In genomic region chr11:102144957-102145470, GRCm38 (mm10) we compare ENCODE assay signal across 8 mouse cellular contexts. TPM values are rescaled to one million over a fixed set of nuclear protein-coding genes. Genes with fewer than 3 reads are reported as not detected.
A peak's percentile ranks its signal among the peaks of the same experiment; 100 is the strongest.
DNase-seq lines count a peak whose midpoint lies in the region; ATAC-seq lines count a peak whose summit lies in the region.
"Had no signal": no experiment of that assay in that cellular context is flagged by ENCODE, and none has a peak within 500 bp of the region (broad histone marks: within the 10 kb centered on the region; RNA-seq: fewer than 3 reads in every experiment).

No protein-coding gene starts in this region.

- WGBS in neural tube, embryonic 11.5 days, result 24% methylated on average over 13 of the region's 13 CpGs
- 24% methylated on average over 13 of the region's 13 CpGs for WGBS in forebrain, embryonic 15.5 days
- 23% methylated on average over 13 of the region's 13 CpGs for WGBS in liver, embryonic 13.5 days (ENCODE audit: insufficient replicate concordance)

- peaks cover 60% of the 10 kb centered on the region for H3K27me3 ChIP-seq in neural tube, embryonic 11.5 days (ENCODE audit: control insufficient read depth, insufficient read depth, low read length)
- peaks cover 68% of the 10 kb centered on the region for H3K27me3 ChIP-seq in forebrain, embryonic 15.5 days
- peaks cover 69% of the 10 kb centered on the region for H3K27me3 ChIP-seq in liver, embryonic 13.5 days

- H3K9me3 ChIP-seq in neural tube, embryonic 11.5 days (ENCODE audit: control insufficient read depth, low read length), result no peaks in the 10 kb centered on the region
- no peaks in the 10 kb centered on the region for H3K9me3 ChIP-seq in forebrain, embryonic 15.5 days
- H3K9me3 ChIP-seq in liver, embryonic 13.5 days (replicated peaks), result no peaks in the 10 kb centered on the region

- H3K36me3 ChIP-seq in neural tube, embryonic 11.5 days (ENCODE audit: control insufficient read depth, insufficient read depth, low read length), result no peaks in the 10 kb centered on the region
- no peaks in the 10 kb centered on the region for H3K36me3 ChIP-seq in forebrain, embryonic 15.5 days
- H3K36me3 ChIP-seq in liver, embryonic 13.5 days, result peaks cover 17% of the 10 kb centered on the region; the same call in 1 of the 2 replicates

- ATAC-seq in neural tube, embryonic 11.5 days (ENCODE audit: insufficient read depth, low FRiP score, low TSS enrichment), result no peak
- no peak for ATAC-seq in forebrain, embryonic 15.5 days (replicated peaks)
- peak; percentile 75 for ATAC-seq in liver, embryonic 13.5 days (ENCODE audit: low read depth)

- H3K4me2 ChIP-seq in neural tube, embryonic 11.5 days (ENCODE audit: low read depth), result peak overlapping the region; percentile 30
- H3K4me2 ChIP-seq in forebrain, embryonic 15.5 days (replicated peaks), result peak overlapping the region; percentile 33
- H3K4me2 ChIP-seq in liver, embryonic 13.5 days, result peak overlapping the region; percentile 81

- no peak overlapping the region for H3K9ac ChIP-seq in neural tube, embryonic 11.5 days (ENCODE audit: low read length)
- H3K9ac ChIP-seq in forebrain, embryonic 15.5 days (replicated peaks), result no peak overlapping the region
- no peak overlapping the region for H3K9ac ChIP-seq in liver, embryonic 13.5 days

- H3K4me1 ChIP-seq in neural tube, embryonic 11.5 days (ENCODE audit: control insufficient read depth, insufficient read depth, low read length), result no peaks in the 10 kb centered on the region; the same call in 1 of the 2 replicates
- peaks cover 13% of the 10 kb centered on the region for H3K4me1 ChIP-seq in forebrain, embryonic 15.5 days
- peaks cover 37% of the 10 kb centered on the region for H3K4me1 ChIP-seq in liver, embryonic 13.5 days (replicated peaks)

- H3K4me3 ChIP-seq in neural tube, embryonic 11.5 days (ENCODE audit: low read depth, low read length), result peak overlapping the region; percentile 24
- peak overlapping the region; percentile 19 for H3K4me3 ChIP-seq in forebrain, embryonic 15.5 days
- peak overlapping the region; percentile 64 for H3K4me3 ChIP-seq in liver, embryonic 13.5 days (replicated peaks)

- H3K27ac ChIP-seq in neural tube, embryonic 11.5 days (ENCODE audit: low read depth, low read length), result no peak overlapping the region
- no peak overlapping the region for H3K27ac ChIP-seq in forebrain, embryonic 15.5 days (replicated peaks)
- peak overlapping the region; percentile 29; the same call in 1 of the 2 replicates for H3K27ac ChIP-seq in liver, embryonic 13.5 days

- DNase-seq in neural tube, embryonic 11.5 days (ENCODE audit: low spot score), result no peak
- DNase-seq in neural tube, embryonic 10.5 days (ENCODE audit: extremely low spot score, low spot score), result no peak
- DNase-seq in liver, embryonic 13.5 days, result no peak
- DNase-seq in testis, postnatal 14 days (ENCODE audit: low spot score), result peak; percentile 56
- no peak for DNase-seq in cerebellum, adult 8-10 months
- no peak for DNase-seq in adrenal gland, adult (ENCODE audit: inconsistent age in 2 of 2, low spot score in 1 of 2)
- DNase-seq: adrenal gland, adult 8-10 months had no signal

RNA-seq across cellular contexts. Expression of gene Nags, which starts 0.3 kb away (rescaled TPM):
- polyA plus RNA-seq in neural tube, embryonic 11.5 days (2014; fragmentation: Nextera tagmentation; extraction: Ambion mirVana), result not detected in 2 replicates
- 0.10 and 0.14 TPM in 2 replicates for polyA plus RNA-seq in forebrain, embryonic 15.5 days (2015; fragmentation: Nextera tagmentation; extraction: Ambion mirVana)
- polyA plus RNA-seq in liver, embryonic 13.5 days (2015; fragmentation: Nextera tagmentation; extraction: Ambion mirVana), result 8.7 and 11.2 TPM in 2 replicates

RNA-seq across cellular contexts. Expression of gene Tmem101, which starts 11.2 kb away (rescaled TPM):
- polyA plus RNA-seq in neural tube, embryonic 11.5 days (2014; fragmentation: Nextera tagmentation; extraction: Ambion mirVana), result 34.2 and 34.9 TPM in 2 replicates
- 37.4 and 41.6 TPM in 2 replicates for polyA plus RNA-seq in forebrain, embryonic 15.5 days (2015; fragmentation: Nextera tagmentation; extraction: Ambion mirVana)
- polyA plus RNA-seq in liver, embryonic 13.5 days (2015; fragmentation: Nextera tagmentation; extraction: Ambion mirVana), result 12.8 and 14.3 TPM in 2 replicates

RNA-seq across cellular contexts. Expression of gene Pyy, which starts 37.4 kb away (rescaled TPM):
- polyA plus RNA-seq in neural tube, embryonic 11.5 days (2014; fragmentation: Nextera tagmentation; extraction: Ambion mirVana), result 1.0 TPM in 1 of 2 replicates, not detected in the other
- not detected in 2 replicates for polyA plus RNA-seq in forebrain, embryonic 15.5 days (2015; fragmentation: Nextera tagmentation; extraction: Ambion mirVana)
- not detected in 2 replicates for polyA plus RNA-seq in liver, embryonic 13.5 days (2015; fragmentation: Nextera tagmentation; extraction: Ambion mirVana)

RNA-seq across cellular contexts. Expression of gene Lsm12, which starts 40.1 kb away (rescaled TPM):
- 74.2 and 81.9 TPM in 2 replicates for polyA plus RNA-seq in neural tube, embryonic 11.5 days (2014; fragmentation: Nextera tagmentation; extraction: Ambion mirVana)
- polyA plus RNA-seq in forebrain, embryonic 15.5 days (2015; fragmentation: Nextera tagmentation; extraction: Ambion mirVana), result 114 and 118 TPM in 2 replicates
- 92.6 and 95.3 TPM in 2 replicates for polyA plus RNA-seq in liver, embryonic 13.5 days (2015; fragmentation: Nextera tagmentation; extraction: Ambion mirVana)

RNA-seq across cellular contexts. Expression of gene Ppy, which starts 43.9 kb away (rescaled TPM):
- not detected in 2 replicates for polyA plus RNA-seq in neural tube, embryonic 11.5 days (2014; fragmentation: Nextera tagmentation; extraction: Ambion mirVana)
- polyA plus RNA-seq in forebrain, embryonic 15.5 days (2015; fragmentation: Nextera tagmentation; extraction: Ambion mirVana), result not detected in 2 replicates
- not detected in 2 replicates for polyA plus RNA-seq in liver, embryonic 13.5 days (2015; fragmentation: Nextera tagmentation; extraction: Ambion mirVana)

Comparison
In these comparisons a context has a peak if more than half of its experiments do, and no peak if none do; other contexts are left out.
1. H3K4me2 ChIP-seq: peak in every context shown above with its lines; median percentile 81 in liver, embryonic 13.5 days; 33 in forebrain, embryonic 15.5 days; 30 in neural tube, embryonic 11.5 days.